Mouse (Mus musculus) CH12.LX (cell line): Measurements from ENCODE around the gene Dirc2. TPM values are rescaled to one million over a fixed set of nuclear protein-coding genes. Genes with fewer than 3 reads are reported as not detected.
A peak's percentile ranks its signal among the peaks of the same experiment; 100 is the strongest.

ENCODE experiments used
- DNase-seq: peaks from one replicate; pipeline ENCODE4 v3.0.0-alpha.2; 2013; ENCODE audit errors: extremely low read depth
- H3K27ac ChIP-seq: 2 replicates; pipeline ENCODE4 v1.5.1; 2012; ENCODE audit warnings: low read depth, mild to moderate bottlenecking, control low read depth, moderate library complexity; ENCODE audit not compliant: insufficient read depth
- H3K27me3 ChIP-seq: replicated peaks from 2 replicates; pipeline ENCODE3; 2012; ENCODE audit warnings: inconsistent platforms
- H3K36me3 ChIP-seq, 2 experiments: replicated peaks in 1 of 2; 2 replicates each; pipeline versions ENCODE3 to v1.6.1; 2012; ENCODE audit warnings: inconsistent platforms in 1 of 2, low read length in 1 of 2, mild to moderate bottlenecking in 1 of 2, mixed read lengths in 1 of 2, moderate library complexity in 1 of 2; ENCODE audit not compliant: control insufficient read depth in 1 of 2, insufficient read depth in 1 of 2
- H3K4me1 ChIP-seq, 2 experiments: 2 replicates each; pipeline ENCODE4 v1.6.1; 2012; ENCODE audit warnings: inconsistent platforms in 1 of 2, moderate library complexity in 1 of 2; ENCODE audit not compliant: insufficient read depth in 2 of 2, control insufficient read depth in 1 of 2
- H3K4me2 ChIP-seq: 2 replicates; pipeline ENCODE4 v1.6.1; 2012; ENCODE audit warnings: low read depth, mild to moderate bottlenecking, control low read depth; ENCODE audit not compliant: poor library complexity, insufficient read depth, severe bottlenecking
- H3K4me3 ChIP-seq, 3 experiments: fragments of 150-350 bp in 1 of 3; sonication (generic) in 1 of 3; replicated peaks in 1 of 3; 2 replicates each; pipeline versions ENCODE3 to v1.5.1; 2011 to 2012; ENCODE audit warnings: low read depth in 2 of 3, low read length in 2 of 3, mild to moderate bottlenecking in 2 of 3, moderate library complexity in 2 of 3, control low read depth in 1 of 3, improper control_type of control experiment in 1 of 3, inconsistent platforms in 1 of 3, mixed read lengths in 1 of 3; ENCODE audit not compliant: poor library complexity in 1 of 3
- H3K79me2 ChIP-seq: replicated peaks from 2 replicates; pipeline ENCODE4 v1.6.1; 2012; ENCODE audit warnings: mild to moderate bottlenecking, moderate library complexity; ENCODE audit not compliant: control insufficient read depth, poor library complexity, insufficient read depth, severe bottlenecking; ENCODE audit errors: extremely low read depth
- H3K9ac ChIP-seq: 2 replicates; pipeline ENCODE4 v1.6.1; 2012; ENCODE audit warnings: low read depth, mild to moderate bottlenecking, control low read depth, moderate library complexity; ENCODE audit not compliant: insufficient read depth
- H3K9me3 ChIP-seq: replicated peaks from 2 replicates; pipeline ENCODE3; 2012; ENCODE audit warnings: low read length, inconsistent platforms, mixed read lengths
- BHLHE40 ChIP-seq: IDR thresholded peaks from 2 replicates; pipeline ENCODE4 v1.6.1; 2011; ENCODE audit warnings: mild to moderate bottlenecking, low read depth, low read length, improper control_type of control experiment
- CTCF ChIP-seq, 2 experiments: IDR thresholded peaks in 1 of 2; conservative IDR thresholded peaks in 1 of 2; 2 replicates each; pipeline ENCODE4 v1.5.1; 2011 to 2012; ENCODE audit warnings: low read depth in 2 of 2, low read length in 2 of 2, improper control_type of control experiment in 1 of 2, inconsistent platforms in 1 of 2, mild to moderate bottlenecking in 1 of 2, moderate library complexity in 1 of 2
- IRF4 ChIP-seq: IDR thresholded peaks from 2 replicates; pipeline ENCODE4 v1.6.1; 2014; ENCODE audit warnings: low read depth, mild to moderate bottlenecking, inconsistent platforms, low read length, improper control_type of control experiment
- JUND ChIP-seq: conservative IDR thresholded peaks from 2 replicates; pipeline ENCODE4 v1.6.1; 2011; ENCODE audit warnings: low read depth, low read length, improper control_type of control experiment
- MAX ChIP-seq: IDR thresholded peaks from 2 replicates; pipeline ENCODE4 v1.6.1; 2011; ENCODE audit warnings: low read length, improper control_type of control experiment
- MYC ChIP-seq: IDR thresholded peaks from 2 replicates; pipeline ENCODE4 v1.6.1; 2011; ENCODE audit warnings: low read depth, mild to moderate bottlenecking, improper control_type of control experiment, low read length
- POLR2AphosphoS2 ChIP-seq: IDR thresholded peaks from 2 replicates; pipeline ENCODE4 v1.6.1; 2011; ENCODE audit warnings: low read depth, low read length, improper control_type of control experiment
- RCOR1 ChIP-seq: conservative IDR thresholded peaks from 2 replicates; pipeline ENCODE4 v1.6.1; 2012; ENCODE audit warnings: low read depth, mild to moderate bottlenecking, inconsistent platforms, low read length, improper control_type of control experiment
- SMC3 ChIP-seq: IDR thresholded peaks from 2 replicates; pipeline ENCODE4 v1.6.1; 2011; ENCODE audit warnings: low read depth, low read length, improper control_type of control experiment
- ZKSCAN1 ChIP-seq: IDR thresholded peaks from 2 replicates; pipeline ENCODE4 v1.6.1; 2012; ENCODE audit warnings: low read depth, inconsistent platforms, low read length, improper control_type of control experiment, borderline replicate concordance
- dilution Hi-C: fragments of 300-500 bp; cut with MboI; formaldehyde crosslinking; loops from 2 replicates; pipeline ENCODE4 v1.14.3; 2020; ENCODE audit warnings: low sequenced_read_pairs; ENCODE audit not compliant: extremely low pct_unique_long_range_greater_than_20kb, extremely low pct_ligation_motif_present
- in situ Hi-C: fragments of 300-500 bp; cut with MboI; formaldehyde crosslinking; loops from 3 replicates; pipeline ENCODE4 v1.14.3; 2019; ENCODE audit warnings: low sequenced_read_pairs, low pct_ligation_motif_present, low pct_unique_long_range_greater_than_20kb, mixed read lengths
- polyA plus RNA-seq: library from polyadenylated mRNA; unstranded; fragments of >175 nt; gene quantifications from 2 replicates; pipeline ENCODE4 v1.2.1, GENCODE M21; 2012; ENCODE audit warnings: low read depth; ENCODE audit not compliant: insufficient read length
- total RNA-seq, 2 experiments: library from RNA; depleted of rRNA; stranded (reverse); fragments of 300-350 nt in 1 of 2; fragments of >200 nt in 1 of 2; gene quantifications; 2 replicates each; pipeline ENCODE4 v1.2.3; 2012 to 2014

Dirc2 gene
- total and polyA plus RNA-seq, 3 experiments, result 5.7 to 6.9 (median 6.8) TPM

- Histone ChIP-seq H3K4me2 (no peak overlapping the region), H3K9ac (no peak overlapping the region), H3K79me2 (peaks cover 4% of the 10 kb centered on the region; the same call in 1 of the 2 replicates), H3K27ac (no peak overlapping the region), H3K4me3 (no peak overlapping the region), H3K27me3 (peaks cover 13% of the 10 kb centered on the region), H3K9me3 (no peaks in the 10 kb centered on the region), H3K4me1 (peaks cover 6 to 50% of the 10 kb centered on the region in 2 experiments), H3K36me3 (peaks cover 0 to 16% of the 10 kb centered on the region in 2 experiments)
- TF ChIP-seq SMC3, result no peak
- TF ChIP-seq RCOR1, result no peak
- no peak for TF ChIP-seq JUND
- TF ChIP-seq POLR2AphosphoS2, result no peak
- TF ChIP-seq ZKSCAN1, result no peak
- no peak for DNase-seq
- dilution Hi-C loops (no loop called here), in situ Hi-C loops (loop anchor here (5.0 kb wide), 1 partner anchor 35 kb away; no protein-coding TSS in a partner anchor)
Measured at GRCm38 (mm10) chr16:35772598-35772997, 3.4 kb upstream of the Dirc2 start.

DNA sequence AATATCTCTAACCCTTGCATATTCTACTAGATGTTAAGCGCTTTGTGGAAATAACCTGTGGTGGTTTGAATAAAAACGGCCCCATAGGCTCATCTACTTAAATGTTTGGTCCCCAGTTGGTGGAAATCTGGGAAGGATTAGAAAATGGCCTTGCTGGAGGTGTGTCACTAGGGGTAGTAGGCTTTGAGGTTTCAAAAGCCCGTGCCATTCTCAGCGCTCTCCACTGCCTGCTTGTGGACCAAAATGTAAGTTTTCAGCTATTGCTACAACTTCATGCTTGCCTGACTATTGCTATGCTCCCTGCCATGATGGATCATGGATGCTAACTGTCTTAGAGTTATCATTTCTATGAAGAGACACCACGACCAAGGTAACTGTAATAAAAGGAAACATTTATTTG is 2.5 kb upstream of the Dirc2 start:
- Histone ChIP-seq H3K79me2 (peaks cover 4% of the 10 kb centered on the region; the same call in 1 of the 2 replicates), H3K4me2 (0 out of 2 replicates have a peak overlapping the region, but pooled peaks have one; percentile 77), H3K4me3 (peak overlapping the region in 1 of 3 experiments; percentile 82), H3K4me1 (peaks cover 12 to 52% of the 10 kb centered on the region in 2 experiments), H3K9me3 (no peaks in the 10 kb centered on the region), H3K27me3 (peaks cover 16% of the 10 kb centered on the region), H3K27ac (no peak overlapping the region), H3K36me3 (peaks cover 0 to 16% of the 10 kb centered on the region in 2 experiments), H3K9ac (no peak overlapping the region)
- dilution Hi-C loops (no loop called here), in situ Hi-C loops (loop anchor here (5.0 kb wide), 1 partner anchor 34 kb away; no protein-coding TSS in a partner anchor)
- DNase-seq, result no peak
- TF ChIP-seq BHLHE40, result 0 out of 2 replicates have a peak, but pooled peaks have one; percentile 16
- TF ChIP-seq MAX, result no peak
- TF ChIP-seq CTCF (conservative IDR thresholded peaks at IDR 0.05 in 1 of 2, IDR thresholded peaks at IDR 0.05 in 1 of 2; ENCODE audit: low read depth in 2 of 2, low read length in 2 of 2), result peak in 1 of 2 experiments; percentile 25; a peak in 2 of 4 replicates

- in situ Hi-C loops (loop anchor here (5.0 kb wide), 1 partner anchor 34 kb away; no protein-coding TSS in a partner anchor), dilution Hi-C loops (no loop called here)
- TF ChIP-seq IRF4 (no peak), BHLHE40 (0 out of 2 replicates have a peak, but pooled peaks have one; percentile 16), MYC (peak; percentile 75)
- H3K27ac ChIP-seq, result no peak overlapping the region
- H3K9me3 ChIP-seq, result no peaks in the 10 kb centered on the region
- peak overlapping the region in 1 of 3 experiments; percentile 82 for H3K4me3 ChIP-seq
- H3K27me3 ChIP-seq, result peaks cover 16% of the 10 kb centered on the region
- peaks cover 0 to 16% of the 10 kb centered on the region in 2 experiments for H3K36me3 ChIP-seq
- H3K4me2 ChIP-seq, result peak overlapping the region; percentile 77
- peaks cover 11 to 52% of the 10 kb centered on the region in 2 experiments for H3K4me1 ChIP-seq
- no peak for DNase-seq
- peaks cover 4% of the 10 kb centered on the region; the same call in 1 of the 2 replicates for H3K79me2 ChIP-seq
- no peak overlapping the region for H3K9ac ChIP-seq
Measured at GRCm38 (mm10) chr16:35771141-35771540, 2.0 kb upstream of the Dirc2 start.
